Mouse (Mus musculus) small intestine, adult 2 months (tissue): ENCODE measurements around the gene Mcm3ap.

ENCODE experiments used
- CTCF ChIP-seq: fragments of 200-500 bp; IDR thresholded peaks from 2 replicates; pipeline ENCODE4 v1.5.1; 2012; ENCODE audit warnings: low read depth, mild to moderate bottlenecking, control low read depth, inconsistent platforms, low read length, moderate library complexity, mixed read lengths; ENCODE audit not compliant: insufficient replicate concordance, insufficient read length; ENCODE audit errors: extremely low read depth
- POLR2A ChIP-seq: fragments of 200-500 bp; IDR thresholded peaks from 2 replicates; pipeline ENCODE4 v1.6.1; 2012; ENCODE audit warnings: low read depth, mild to moderate bottlenecking, control low read depth, inconsistent platforms, low read length, moderate library complexity

DNA sequence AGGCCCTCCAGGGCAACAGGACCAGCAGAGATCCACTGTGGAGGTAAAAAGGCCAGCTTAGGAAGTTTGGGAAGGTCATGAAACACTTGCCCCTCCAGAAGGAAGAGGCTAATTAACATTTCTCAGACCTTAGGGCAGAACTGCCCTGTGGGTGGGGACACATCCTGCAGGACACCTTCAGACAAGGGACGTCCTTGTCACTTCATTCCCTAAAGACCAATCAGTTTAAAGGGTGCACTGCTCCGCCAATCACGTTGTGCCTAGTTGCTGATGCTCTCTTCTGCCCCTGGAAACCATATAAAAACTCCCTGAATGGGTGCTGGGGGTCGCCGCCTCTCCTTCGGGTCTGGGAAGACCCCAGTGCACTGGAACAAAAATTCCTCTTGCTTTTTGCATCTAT, 6.0 kb upstream of the Mcm3ap start:
- no peak for TF ChIP-seq CTCF
- no peak for TF ChIP-seq POLR2A
